Mouse (Mus musculus) thymus, postnatal 14 days (tissue): ENCODE results near the gene Fdx1l.

ENCODE experiments used
- DNase-seq: peaks from one replicate; pipeline ENCODE4 v3.0.0; 2021

Fdx1l gene

GRCm38 (mm10) chr9:21026849-21027248 lies 46.6 kb downstream of the Fdx1l start:
- DNase-seq: no peak

- DNase-seq: no peak
Observed at GRCm38 (mm10) chr9:21025258-21025810, 48.1 kb downstream of the Fdx1l start.

- no peak for DNase-seq
Observed at GRCm38 (mm10) chr9:21022726-21023125, 50.7 kb downstream of the Fdx1l start.

- DNase-seq: no peak
Observed at GRCm38 (mm10) chr9:21022288-21022687, 51.1 kb downstream of the Fdx1l start.

- no peak for DNase-seq
Observed at GRCm38 (mm10) chr9:21021363-21021762, 52.1 kb downstream of the Fdx1l start.

- no peak for DNase-seq
Observed at GRCm38 (mm10) chr9:21018600-21018999, 54.8 kb downstream of the Fdx1l start.
